Mouse (Mus musculus): ENCODE data around the gene Gm20388.

The Gm20388 gene

GRCm38 (mm10) chr8:122283356-122284202 is 2372.9 kb downstream of the Gm20388 start:
- peak; percentile 69 to 83 for DNase-seq (ENCODE audit: low spot score in 2 of 2)

GRCm38 (mm10) chr8:122284203-122284658 is 2373.6 kb downstream of the Gm20388 start:
- DNase-seq (ENCODE audit: low spot score in 2 of 2), result peak; percentile 68 to 86

- peak in 1 of 2 experiments; percentile 68 for DNase-seq (ENCODE audit: low spot score in 2 of 2)
These were observed 2374.1 kb downstream of the Gm20388 start for GRCm38 (mm10) chr8:122284659-122285261.

- DNase-seq (ENCODE audit: low spot score in 2 of 2), result peak; percentile 67 to 79
These were observed 2375.1 kb downstream of the Gm20388 start for GRCm38 (mm10) chr8:122285727-122286126.

GRCm38 (mm10) chr8:122286899-122287298 is 2376.3 kb downstream of the Gm20388 start:
- DNase-seq (ENCODE audit: low spot score in 2 of 2), result peak; percentile 84

GRCm38 (mm10) chr8:122287742-122288141 is 2377.1 kb downstream of the Gm20388 start:
- DNase-seq (ENCODE audit: low spot score in 2 of 2), result no peak

- DNase-seq (ENCODE audit: low spot score in 2 of 2), result no peak
These were observed 2377.7 kb downstream of the Gm20388 start for GRCm38 (mm10) chr8:122288344-122288743.

- DNase-seq (ENCODE audit: low spot score in 2 of 2), result no peak
These were observed 2380.4 kb downstream of the Gm20388 start for GRCm38 (mm10) chr8:122291075-122291474.

- peak in 1 of 2 experiments; percentile 54 for DNase-seq (ENCODE audit: low spot score in 2 of 2)
These were observed 2380.9 kb downstream of the Gm20388 start for GRCm38 (mm10) chr8:122291549-122291948.

GRCm38 (mm10) chr8:122293484-122293883 is 2382.8 kb downstream of the Gm20388 start:
- no peak for DNase-seq (ENCODE audit: low spot score in 2 of 2)

- peak; percentile 77 to 81 for DNase-seq (ENCODE audit: low spot score in 2 of 2)
These were observed 2383.6 kb downstream of the Gm20388 start for GRCm38 (mm10) chr8:122294273-122294683.

GRCm38 (mm10) chr8:122295389-122295788 is 2384.7 kb downstream of the Gm20388 start:
- DNase-seq (ENCODE audit: low spot score in 2 of 2), result no peak

- DNase-seq (ENCODE audit: low spot score in 2 of 2), result no peak
These were observed 2385.7 kb downstream of the Gm20388 start for GRCm38 (mm10) chr8:122296173-122297001.

GRCm38 (mm10) chr8:122299581-122300254 is 2389.1 kb downstream of the Gm20388 start:
- DNase-seq (ENCODE audit: low spot score in 2 of 2), result no peak

GRCm38 (mm10) chr8:122301081-122301480 is 2390.4 kb downstream of the Gm20388 start:
- DNase-seq (ENCODE audit: low spot score in 2 of 2), result no peak

- DNase-seq (ENCODE audit: low spot score in 2 of 2), result no peak
These were observed 2391.2 kb downstream of the Gm20388 start for GRCm38 (mm10) chr8:122301866-122302265.

GRCm38 (mm10) chr8:122303451-122303850 is 2392.8 kb downstream of the Gm20388 start:
- DNase-seq (ENCODE audit: low spot score in 2 of 2), result no peak

GRCm38 (mm10) chr8:122304058-122304457 is 2393.4 kb downstream of the Gm20388 start:
- DNase-seq (ENCODE audit: low spot score in 2 of 2), result no peak

GRCm38 (mm10) chr8:122306660-122307399 is 2396.2 kb downstream of the Gm20388 start:
- no peak for DNase-seq (ENCODE audit: low spot score in 2 of 2)

- DNase-seq (ENCODE audit: low spot score in 2 of 2), result no peak
These were observed 2397.2 kb downstream of the Gm20388 start for GRCm38 (mm10) chr8:122307836-122308235.

GRCm38 (mm10) chr8:122309272-122309671 is 2398.6 kb downstream of the Gm20388 start:
- peak; percentile 87 for DNase-seq (ENCODE audit: low spot score in 2 of 2)
